Mouse (Mus musculus): ENCODE measurements around the gene E130116L18Rik.

DNA sequence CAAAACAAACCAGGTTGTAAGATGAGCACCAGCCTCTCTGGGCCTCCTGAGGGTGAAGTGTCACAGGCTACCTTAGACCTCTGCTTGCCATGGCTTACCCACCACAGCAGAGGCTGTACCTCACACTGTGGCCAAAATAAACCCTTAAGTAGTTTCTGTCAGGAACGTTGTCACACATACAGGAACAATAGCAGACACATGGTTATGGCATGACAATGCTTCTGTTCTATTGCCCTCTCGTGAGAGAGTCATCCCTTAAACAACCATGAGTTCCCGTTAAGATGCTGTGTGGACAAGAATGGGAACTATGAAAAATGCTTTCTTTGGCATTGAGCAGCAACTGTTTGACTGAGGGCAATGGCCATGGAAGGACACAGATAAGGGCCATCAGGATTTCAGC lies 1.3 kb downstream of the E130116L18Rik start, which contains the start of gene Galnt11:
- no peak for TF ChIP-seq MAFK (IDR thresholded peaks at IDR 0.05; ENCODE audit: insufficient replicate concordance, low read length)
- TF ChIP-seq CTCF (conservative IDR thresholded peaks at IDR 0.05 in 1 of 2, IDR thresholded peaks at IDR 0.05 in 1 of 2; ENCODE audit: low read depth in 2 of 2, low read length in 2 of 2): no peak
- TF ChIP-seq POLR2A (IDR thresholded peaks at IDR 0.05; ENCODE audit: low read depth, low read length): no peak
- no peak for TF ChIP-seq E2F4 (IDR thresholded peaks at IDR 0.05; ENCODE audit: insufficient replicate concordance, low read depth, low read length)
- no peak for TF ChIP-seq CHD2 (IDR thresholded peaks at IDR 0.05; ENCODE audit: low read length)
- no peak for TF ChIP-seq MAX (IDR thresholded peaks at IDR 0.05; ENCODE audit: low read length)
- no peak for TF ChIP-seq JUND (conservative IDR thresholded peaks at IDR 0.05; ENCODE audit: low read depth, low read length)
- no peak for TF ChIP-seq EP300 (IDR thresholded peaks at IDR 0.05; ENCODE audit: low read length)
- no peak for TF ChIP-seq SIN3A (IDR thresholded peaks at IDR 0.05; ENCODE audit: low read length)
- no peak for TF ChIP-seq TBP (conservative IDR thresholded peaks at IDR 0.05; ENCODE audit: low read depth, low read length)
- TF ChIP-seq GABPA (IDR thresholded peaks at IDR 0.05; ENCODE audit: insufficient replicate concordance, low read depth, low read length): no peak
- TF ChIP-seq USF1 (IDR thresholded peaks at IDR 0.05; ENCODE audit: low read depth, low read length): no peak

Data from CH12.LX (cell line).